Mouse (Mus musculus): ENCODE results near the gene Sf3a2. TPM values are rescaled to one million over a fixed set of nuclear protein-coding genes. Genes with fewer than 3 reads are reported as not detected.
"Not testable (repeated sequence)": the region's sequence is repeated elsewhere in the genome, so short reads cannot be mapped to it uniquely, and the experiment has no call there.

Gene Sf3a2
- polyA plus RNA-seq, 1 experiment = 93.1 TPM

GRCm38 (mm10) chr10:80812391-80813041, 14.5 kb downstream of the Sf3a2 start:
- no peaks in the 10 kb centered on the region for H3K79me2 ChIP-seq (ENCODE audit: control insufficient read depth, insufficient read depth)
- no peak overlapping the region for H3ac ChIP-seq (ENCODE audit: control insufficient read depth, insufficient read length)
- H3K4me2 ChIP-seq (ENCODE audit: low read depth) = peak overlapping the region; percentile 79
- H3K4me3 ChIP-seq = peak overlapping the region; percentile 33
- TF ChIP-seq TCF3 (IDR thresholded peaks at IDR 0.05; ENCODE audit: insufficient read length, low read depth) (no peak), E2F4 (IDR thresholded peaks at IDR 0.05; ENCODE audit: insufficient read depth) (no peak), POLR2A (IDR thresholded peaks at IDR 0.05; ENCODE audit: insufficient read length, low read depth) (peak; percentile 51), POLR2AphosphoS2 (IDR thresholded peaks at IDR 0.05; ENCODE audit: insufficient read length, low read depth) (peak; percentile 10), SRF (IDR thresholded peaks at IDR 0.05; ENCODE audit: control insufficient read depth, insufficient read length, low read depth) (peak; percentile 29), REST (IDR thresholded peaks at IDR 0.05; ENCODE audit: insufficient read depth, insufficient read length) (no peak), MAX (IDR thresholded peaks at IDR 0.05; ENCODE audit: low read depth) (no peak), CEBPB (IDR thresholded peaks at IDR 0.05; ENCODE audit: insufficient read depth, poor library complexity, severe bottlenecking) (no peak), MYOD1 (IDR thresholded peaks at IDR 0.05; ENCODE audit: control insufficient read depth in 1 of 3, insufficient read length in 2 of 3, low read depth in 2 of 3) (peak in 2 of 3 experiments; percentile 27), MYOG (IDR thresholded peaks at IDR 0.05; ENCODE audit: control insufficient read depth in 1 of 3, insufficient read depth in 1 of 3, insufficient read length in 2 of 3, low read depth in 2 of 3) (peak in 2 of 3 experiments; percentile 20 to 62), TCF12 (IDR thresholded peaks at IDR 0.05; ENCODE audit: insufficient read depth, poor library complexity, severe bottlenecking) (no peak), USF1 (IDR thresholded peaks at IDR 0.05; ENCODE audit: low read depth) (no peak)
- H3K27me3 ChIP-seq (ENCODE audit: control insufficient read depth, insufficient read depth, insufficient read length) = no peaks in the 10 kb centered on the region
- no peaks in the 10 kb centered on the region for H3K36me3 ChIP-seq (ENCODE audit: control insufficient read depth, insufficient read depth)

- H3K4me2 ChIP-seq (ENCODE audit: low read depth) = peak within 1 kb of the TSS; percentile 79
- H3ac ChIP-seq (ENCODE audit: control insufficient read depth, insufficient read length) = no peak within 1 kb of the TSS
- TF ChIP-seq MYOG (IDR thresholded peaks at IDR 0.05; ENCODE audit: control insufficient read depth in 1 of 3, insufficient read depth in 1 of 3, insufficient read length in 2 of 3, low read depth in 2 of 3) (peak; percentile 84 to 95 (median 87)), USF1 (IDR thresholded peaks at IDR 0.05; ENCODE audit: low read depth) (no peak), TCF12 (IDR thresholded peaks at IDR 0.05; ENCODE audit: insufficient read depth, poor library complexity, severe bottlenecking) (peak; percentile 84), MYOD1 (IDR thresholded peaks at IDR 0.05; ENCODE audit: control insufficient read depth in 1 of 3, insufficient read length in 2 of 3, low read depth in 2 of 3) (peak; percentile 95 to 100 (median 99)), TCF3 (IDR thresholded peaks at IDR 0.05; ENCODE audit: insufficient read length, low read depth) (peak; percentile 81), POLR2AphosphoS2 (IDR thresholded peaks at IDR 0.05; ENCODE audit: insufficient read length, low read depth) (peak; percentile 55), MAX (IDR thresholded peaks at IDR 0.05; ENCODE audit: low read depth) (no peak), POLR2A (IDR thresholded peaks at IDR 0.05; ENCODE audit: insufficient read length, low read depth) (peak; percentile 51)
- no peaks in the 10 kb centered on the region for H3K36me3 ChIP-seq (ENCODE audit: control insufficient read depth, insufficient read depth)
- H3K79me2 ChIP-seq (ENCODE audit: control insufficient read depth, insufficient read depth) = no peaks in the 10 kb centered on the region
- no peaks in the 10 kb centered on the region for H3K27me3 ChIP-seq (ENCODE audit: control insufficient read depth, insufficient read depth, insufficient read length)
- H3K4me3 ChIP-seq = peak within 1 kb of the TSS; percentile 33
Measured at GRCm38 (mm10) chr10:80813366-80813765, 15.4 kb downstream of the Sf3a2 start, which contains the start of gene Jsrp1. Gene Jsrp1 (minus strand): TSS chr10:80813498.

GRCm38 (mm10) chr10:80814800-80815199, 16.8 kb downstream of the Sf3a2 start:
- Histone ChIP-seq H3K79me2 (ENCODE audit: control insufficient read depth, insufficient read depth) (no peaks in the 10 kb centered on the region), H3ac (ENCODE audit: control insufficient read depth, insufficient read length) (no peak overlapping the region), H3K4me3 (no peak overlapping the region), H3K27me3 (ENCODE audit: control insufficient read depth, insufficient read depth, insufficient read length) (no peaks in the 10 kb centered on the region), H3K36me3 (ENCODE audit: control insufficient read depth, insufficient read depth) (no peaks in the 10 kb centered on the region), H3K4me2 (ENCODE audit: low read depth) (no peak overlapping the region)
- TF ChIP-seq REST (IDR thresholded peaks at IDR 0.05; ENCODE audit: insufficient read depth, insufficient read length) (no peak), USF1 (IDR thresholded peaks at IDR 0.05; ENCODE audit: low read depth) (no peak), SRF (IDR thresholded peaks at IDR 0.05; ENCODE audit: control insufficient read depth, insufficient read length, low read depth) (no peak), MAX (IDR thresholded peaks at IDR 0.05; ENCODE audit: low read depth) (no peak), MYOG (IDR thresholded peaks at IDR 0.05; ENCODE audit: control insufficient read depth in 1 of 3, insufficient read depth in 1 of 3, insufficient read length in 2 of 3, low read depth in 2 of 3) (no peak), E2F4 (IDR thresholded peaks at IDR 0.05; ENCODE audit: insufficient read depth) (no peak), MYOD1 (IDR thresholded peaks at IDR 0.05; ENCODE audit: control insufficient read depth in 1 of 3, insufficient read length in 2 of 3, low read depth in 2 of 3) (no peak), CEBPB (IDR thresholded peaks at IDR 0.05; ENCODE audit: insufficient read depth, poor library complexity, severe bottlenecking) (no peak), POLR2AphosphoS2 (IDR thresholded peaks at IDR 0.05; ENCODE audit: insufficient read length, low read depth) (no peak), TCF12 (IDR thresholded peaks at IDR 0.05; ENCODE audit: insufficient read depth, poor library complexity, severe bottlenecking) (no peak), TCF3 (IDR thresholded peaks at IDR 0.05; ENCODE audit: insufficient read length, low read depth) (no peak), POLR2A (IDR thresholded peaks at IDR 0.05; ENCODE audit: insufficient read length, low read depth) (no peak)

GRCm38 (mm10) chr10:80816303-80816702, 18.3 kb downstream of the Sf3a2 start:
- H3K27me3 ChIP-seq (ENCODE audit: control insufficient read depth, insufficient read depth, insufficient read length); H3K4me3 ChIP-seq; H3K4me2 ChIP-seq (ENCODE audit: low read depth); H3ac ChIP-seq (ENCODE audit: control insufficient read depth, insufficient read length); H3K36me3 ChIP-seq (ENCODE audit: control insufficient read depth, insufficient read depth); H3K79me2 ChIP-seq (ENCODE audit: control insufficient read depth, insufficient read depth): not testable (repeated sequence)

- no peak for TF ChIP-seq REST (IDR thresholded peaks at IDR 0.05; ENCODE audit: insufficient read depth, insufficient read length)
- no peak for TF ChIP-seq MAX (IDR thresholded peaks at IDR 0.05; ENCODE audit: low read depth)
- TF ChIP-seq POLR2A (IDR thresholded peaks at IDR 0.05; ENCODE audit: insufficient read length, low read depth) = no peak
- no peak for TF ChIP-seq MYOD1 (IDR thresholded peaks at IDR 0.05; ENCODE audit: control insufficient read depth in 1 of 3, insufficient read length in 2 of 3, low read depth in 2 of 3)
- TF ChIP-seq CEBPB (IDR thresholded peaks at IDR 0.05; ENCODE audit: insufficient read depth, poor library complexity, severe bottlenecking) = no peak
- TF ChIP-seq POLR2AphosphoS2 (IDR thresholded peaks at IDR 0.05; ENCODE audit: insufficient read length, low read depth) = no peak
- no peak for TF ChIP-seq TCF3 (IDR thresholded peaks at IDR 0.05; ENCODE audit: insufficient read length, low read depth)
- no peak for TF ChIP-seq SRF (IDR thresholded peaks at IDR 0.05; ENCODE audit: control insufficient read depth, insufficient read length, low read depth)
- TF ChIP-seq TCF12 (IDR thresholded peaks at IDR 0.05; ENCODE audit: insufficient read depth, poor library complexity, severe bottlenecking) = no peak
- no peak for TF ChIP-seq USF1 (IDR thresholded peaks at IDR 0.05; ENCODE audit: low read depth)
- TF ChIP-seq E2F4 (IDR thresholded peaks at IDR 0.05; ENCODE audit: insufficient read depth) = no peak
- TF ChIP-seq MYOG (IDR thresholded peaks at IDR 0.05; ENCODE audit: control insufficient read depth in 1 of 3, insufficient read depth in 1 of 3, insufficient read length in 2 of 3, low read depth in 2 of 3) = no peak
- Histone ChIP-seq H3K4me3 (no peak overlapping the region), H3K27me3 (ENCODE audit: control insufficient read depth, insufficient read depth, insufficient read length) (no peaks in the 10 kb centered on the region), H3K4me2 (ENCODE audit: low read depth) (no peak overlapping the region), H3ac (ENCODE audit: control insufficient read depth, insufficient read length) (no peak overlapping the region), H3K79me2 (ENCODE audit: control insufficient read depth, insufficient read depth) (no peaks in the 10 kb centered on the region), H3K36me3 (ENCODE audit: control insufficient read depth, insufficient read depth) (no peaks in the 10 kb centered on the region)
Measured at GRCm38 (mm10) chr10:80817164-80817563, 19.2 kb downstream of the Sf3a2 start.

- H3K27me3 ChIP-seq (ENCODE audit: control insufficient read depth, insufficient read depth, insufficient read length); H3K79me2 ChIP-seq (ENCODE audit: control insufficient read depth, insufficient read depth); H3K4me2 ChIP-seq (ENCODE audit: low read depth); H3ac ChIP-seq (ENCODE audit: control insufficient read depth, insufficient read length); H3K4me3 ChIP-seq; H3K36me3 ChIP-seq (ENCODE audit: control insufficient read depth, insufficient read depth): not testable (repeated sequence)
Measured at GRCm38 (mm10) chr10:80817955-80818354, 20.0 kb downstream of the Sf3a2 start.
